Mouse (Mus musculus) T-helper 17 cell (primary cell): ENCODE results near the gene Rcor2.

ENCODE experiments used
- in situ Hi-C, 2 experiments: fragments of 300-600 bp; cut with MboI, MseI; formaldehyde crosslinking; loops; 1 replicate in 1 of 2; 2 replicates in 1 of 2; pipeline ENCODE4 v1.15.1; 2025; ENCODE audit warnings: high pct_unique_total_duplicates in 2 of 2

The Rcor2 gene

DNA sequence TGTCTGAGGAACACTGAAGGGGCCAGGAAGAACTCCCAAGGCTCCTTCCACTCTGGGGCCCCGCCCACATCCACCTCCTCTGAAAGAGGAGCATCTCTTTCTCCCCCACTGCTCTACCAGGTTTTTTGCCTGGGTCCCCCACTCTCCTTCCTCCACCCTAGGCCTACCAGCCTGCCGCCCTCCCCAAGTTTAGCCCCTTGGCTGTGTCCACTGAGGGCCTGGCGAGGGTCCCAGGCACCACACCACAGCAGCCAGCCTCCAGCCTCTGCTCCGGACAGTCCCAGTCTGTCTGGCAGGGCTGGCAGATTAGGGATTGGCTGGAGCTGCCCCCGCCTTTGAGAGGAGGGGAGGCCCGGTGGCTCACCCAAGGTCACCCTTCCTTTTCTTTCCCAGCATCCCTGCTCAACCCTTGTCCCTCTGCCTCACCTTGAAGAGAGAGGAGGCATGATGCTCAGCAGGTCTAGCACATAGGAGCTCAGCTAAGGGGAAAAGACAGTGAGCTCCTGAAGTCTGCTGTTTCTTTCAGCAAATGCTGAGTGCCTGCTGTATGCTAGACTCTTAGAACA is 2.3 kb upstream of the Rcor2 start:
- in situ Hi-C loops: loop anchor here in 1 of 2 experiments (10.0 kb wide), 1 partner anchor 160 kb away; no protein-coding TSS in a partner anchor

DNA sequence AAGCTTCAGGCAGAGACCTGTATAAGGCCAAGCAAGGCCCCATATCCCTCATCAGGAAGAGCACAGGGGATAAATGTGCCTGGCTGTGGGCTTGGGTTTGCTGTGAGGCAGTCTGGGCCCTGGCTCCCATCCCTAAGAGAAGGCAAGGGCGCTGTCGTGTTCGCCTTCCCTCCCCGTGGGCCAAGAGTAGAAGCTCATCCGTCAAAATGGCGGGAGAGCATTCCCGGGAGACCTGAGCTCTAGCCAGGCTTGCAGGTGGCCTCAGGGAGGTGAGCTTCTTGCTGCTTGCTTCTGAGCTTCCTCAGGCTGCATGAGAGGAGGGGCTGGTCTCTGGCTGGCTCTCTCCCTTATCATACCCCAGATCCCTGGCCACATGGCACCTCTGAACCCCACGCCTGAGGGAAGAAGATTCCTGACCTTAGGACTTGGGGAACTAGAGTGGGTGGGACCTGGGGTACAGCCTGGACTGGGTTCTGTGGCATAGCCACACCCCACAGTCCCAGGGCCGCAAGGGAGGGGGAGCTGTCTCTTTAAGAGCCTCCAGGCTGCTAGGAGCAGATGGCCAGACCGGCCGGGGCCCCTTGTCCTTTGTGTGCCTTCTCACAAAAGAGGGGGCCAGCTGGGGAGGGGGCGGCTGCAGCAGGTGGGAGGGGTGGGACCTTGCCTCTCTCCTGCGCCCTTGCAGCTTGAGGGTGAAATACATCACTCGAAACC is 1.5 kb upstream of the Rcor2 start:
- in situ Hi-C loops: loop anchor here in 1 of 2 experiments (10.0 kb wide), 1 partner anchor 159 kb away; no protein-coding TSS in a partner anchor

DNA sequence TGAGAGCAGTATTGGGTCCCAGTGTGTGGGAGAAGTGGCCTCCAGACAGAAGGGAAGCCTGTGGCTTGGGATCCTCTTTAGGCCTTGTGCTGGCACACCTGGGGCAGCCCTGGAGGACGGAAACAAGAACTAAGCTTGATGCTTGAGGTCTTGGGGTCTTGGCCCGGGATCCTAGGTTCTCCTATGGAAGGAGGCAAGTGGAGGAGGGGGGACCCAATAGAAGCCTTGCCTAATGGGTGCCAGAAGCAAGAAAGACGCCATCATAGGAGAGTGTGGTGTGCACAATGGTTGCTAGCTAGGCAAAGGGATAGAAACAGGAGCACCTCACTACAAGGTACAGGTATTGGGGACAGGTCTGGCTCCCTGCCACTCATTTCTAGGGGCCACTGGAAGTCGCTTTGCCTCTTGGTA is 699 bp upstream of the Rcor2 start:
- in situ Hi-C loops: loop anchor here in 1 of 2 experiments (10.0 kb wide), 1 partner anchor 158 kb away; no protein-coding TSS in a partner anchor

DNA sequence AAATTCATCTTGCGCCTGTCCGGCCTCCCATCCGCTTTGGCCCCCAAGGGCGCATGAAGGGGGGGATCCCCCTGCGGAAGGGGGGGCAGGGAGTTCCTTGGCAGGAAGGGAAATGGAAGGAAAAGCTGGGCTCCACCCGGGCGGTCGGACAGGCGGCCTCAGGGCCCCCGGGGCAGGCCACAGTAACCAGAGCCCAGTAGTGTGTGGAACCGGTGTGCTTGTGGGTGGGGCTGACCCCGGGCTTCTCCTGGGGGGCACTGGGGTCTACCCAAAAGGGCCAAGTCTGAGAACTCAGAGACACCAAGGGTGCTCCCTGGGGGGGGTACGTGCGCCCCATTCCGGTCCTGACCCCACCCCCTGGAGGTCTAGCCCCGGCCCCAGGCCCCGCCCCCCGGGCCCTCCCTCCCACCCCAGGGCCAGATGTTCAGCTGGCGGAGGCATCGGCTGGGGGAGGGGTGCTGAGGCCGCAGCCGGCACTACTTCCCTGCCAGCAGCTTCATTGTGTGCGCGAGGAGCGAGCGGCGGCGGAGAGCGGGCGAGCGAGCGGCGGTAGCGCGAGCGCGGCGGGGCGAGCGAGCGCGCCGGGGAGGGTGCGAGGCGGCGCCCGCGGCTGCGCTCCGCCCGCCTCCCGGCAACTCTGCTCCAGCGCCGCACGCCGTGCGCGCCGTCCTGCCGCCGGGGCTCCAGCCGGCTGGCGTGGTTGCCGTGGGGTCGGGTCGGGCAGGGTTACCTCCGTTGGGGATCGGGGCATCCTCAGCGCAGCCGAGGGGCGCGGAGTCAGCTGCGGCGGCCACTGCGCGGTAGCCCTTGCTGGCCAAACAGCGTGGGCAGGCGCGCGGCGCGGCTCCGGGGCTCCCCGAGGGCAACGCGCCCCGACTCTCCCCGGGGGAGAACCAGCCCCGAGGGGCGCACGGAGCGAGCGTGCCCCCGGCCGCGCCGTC is 926 bp downstream of the Rcor2 start:
- in situ Hi-C loops: loop anchor here in 1 of 2 experiments (10.0 kb wide), 1 partner anchor 157 kb away; no protein-coding TSS in a partner anchor

DNA sequence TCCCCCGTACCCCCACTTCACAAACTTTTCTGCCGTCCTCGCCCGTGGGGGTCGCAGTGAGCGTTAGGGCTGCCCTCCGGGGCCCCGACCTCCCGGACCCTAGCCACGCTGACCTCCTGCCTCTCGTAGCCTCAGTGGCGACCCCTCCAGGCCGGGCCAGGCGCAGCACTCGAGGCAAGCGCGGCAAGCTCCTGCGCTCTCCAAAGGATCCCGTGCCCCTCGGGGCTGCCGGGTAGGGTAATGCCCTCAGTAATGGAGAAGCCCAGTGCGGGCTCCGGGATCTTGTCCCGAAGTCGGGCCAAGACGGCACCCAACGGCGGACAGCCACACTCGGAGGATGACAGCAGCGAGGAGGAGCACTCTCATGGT is 1.6 kb downstream of the Rcor2 start:
- in situ Hi-C loops: loop anchor here in 1 of 2 experiments (10.0 kb wide), 1 partner anchor 156 kb away; no protein-coding TSS in a partner anchor

DNA sequence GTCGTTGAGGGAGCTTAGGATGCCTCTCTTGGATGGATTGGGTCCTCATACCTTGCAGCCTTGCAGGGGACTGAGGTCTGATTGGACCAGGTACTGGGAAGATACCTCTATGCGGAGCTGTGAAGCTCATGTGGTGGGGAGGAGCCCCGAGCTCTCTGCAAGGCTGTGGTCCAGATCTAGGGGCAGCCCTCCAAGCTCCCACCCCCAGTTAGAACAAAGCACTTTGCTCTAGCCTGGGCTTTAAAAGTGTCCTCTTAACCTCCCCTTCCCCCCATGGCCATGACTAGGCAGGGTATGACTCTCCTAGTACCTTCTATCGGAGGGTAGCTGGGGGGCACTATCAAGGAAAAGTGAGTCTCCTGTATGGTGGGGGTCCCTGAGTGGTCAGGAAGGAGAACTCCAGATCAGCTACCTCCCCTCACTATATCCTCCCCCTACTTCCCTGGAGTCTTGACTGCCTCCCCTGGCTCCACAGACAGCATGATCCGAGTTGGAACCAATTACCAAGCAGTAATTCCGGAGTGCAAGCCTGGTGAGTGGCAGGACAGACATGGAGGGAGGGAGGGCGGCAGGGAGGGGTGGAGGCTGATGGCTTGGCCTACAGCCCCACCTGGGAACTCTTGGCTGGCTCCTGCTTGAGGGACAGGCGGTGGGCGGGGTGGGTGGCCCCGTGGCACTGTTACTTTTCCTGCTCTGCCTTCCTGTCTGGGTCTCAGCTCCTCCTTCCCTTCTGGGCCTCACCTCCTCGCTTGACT is 2.3 kb downstream of the Rcor2 start:
- in situ Hi-C loops: loop anchor here in 1 of 2 experiments (10.0 kb wide), 1 partner anchor 155 kb away; no protein-coding TSS in a partner anchor

DNA sequence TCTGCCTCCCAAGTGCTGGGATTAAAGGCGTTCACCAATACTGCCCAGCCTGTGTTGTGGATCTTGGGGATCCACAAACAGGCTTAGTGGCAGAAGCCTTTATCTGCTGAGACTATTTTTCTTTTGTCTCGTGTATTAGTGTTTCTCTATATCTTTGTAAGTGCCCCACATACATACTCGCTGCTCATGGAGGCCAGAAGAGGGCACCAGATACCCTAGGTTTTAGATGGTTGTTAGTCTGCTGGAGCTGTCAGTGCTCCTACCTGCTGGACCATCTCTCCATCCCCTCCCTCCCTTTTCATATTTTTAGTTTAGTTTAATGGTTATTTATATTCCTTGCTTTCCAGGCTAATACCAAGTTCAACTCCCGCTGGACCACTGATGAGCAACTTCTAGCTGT is 6.4 kb downstream of the Rcor2 start:
- in situ Hi-C loops: no loop called here

DNA sequence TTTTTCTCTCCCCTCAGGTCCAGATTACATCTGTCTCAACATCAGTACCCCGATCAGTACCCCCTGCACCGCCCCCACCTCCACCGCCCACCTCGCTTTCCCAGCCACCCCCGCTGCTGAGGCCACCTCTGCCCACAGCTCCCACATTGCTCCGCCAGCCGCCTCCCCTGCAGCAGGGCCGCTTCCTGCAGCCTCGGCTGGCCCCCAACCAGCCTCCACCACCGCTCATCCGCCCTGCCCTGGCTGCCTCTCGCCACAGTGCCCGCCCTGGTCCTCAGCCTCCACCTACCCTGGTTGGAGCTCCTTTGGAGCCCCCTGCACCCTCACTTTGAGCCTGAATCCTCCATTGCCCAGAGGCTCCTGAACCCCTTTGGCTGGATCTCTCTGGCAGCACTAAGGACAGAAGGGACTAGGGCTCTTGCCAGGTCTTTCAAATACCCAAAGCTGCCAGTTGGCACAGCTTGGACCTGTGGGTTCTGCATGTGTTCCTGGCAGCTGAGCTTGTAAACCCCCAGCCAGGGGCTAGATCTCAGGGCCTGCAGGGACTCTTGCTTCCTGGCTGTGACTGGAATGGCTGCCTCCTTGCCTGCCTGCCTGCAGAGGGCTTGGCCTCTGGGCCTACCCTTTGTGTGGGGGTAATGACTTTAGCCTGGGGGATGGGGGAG is 7.3 kb downstream of the Rcor2 start:
- in situ Hi-C loops: no loop called here

DNA sequence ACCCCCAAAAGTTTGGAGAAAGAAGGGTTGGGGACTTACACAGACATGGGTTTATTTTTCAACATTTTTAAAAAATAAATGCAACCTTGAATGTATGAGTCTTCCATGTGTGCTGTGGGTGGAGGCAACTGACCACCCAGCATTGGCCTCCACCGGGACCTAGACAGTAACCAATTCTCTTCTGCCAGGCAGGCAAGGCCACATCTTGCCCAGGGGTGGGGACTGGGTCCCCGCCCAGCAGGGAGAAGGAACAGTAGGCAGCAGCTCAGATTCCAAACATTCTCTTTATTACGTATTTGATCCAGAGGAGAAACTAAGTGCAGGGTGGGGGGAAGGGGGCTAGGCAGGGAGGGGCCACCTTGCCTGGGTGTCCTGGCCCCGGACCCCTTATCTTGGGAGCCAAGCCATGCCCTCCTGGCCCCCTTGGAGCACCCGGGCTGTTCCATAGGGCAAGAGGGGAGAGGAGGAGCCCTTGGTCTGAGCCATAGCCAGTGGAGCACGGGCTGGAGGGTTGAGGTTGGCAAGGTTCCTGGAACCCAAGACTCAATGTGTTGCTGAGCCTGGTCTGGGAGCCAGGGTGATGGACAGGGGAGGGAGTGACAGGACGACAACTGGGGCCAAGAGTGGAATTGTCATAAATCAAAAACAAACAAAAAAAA is 8.1 kb downstream of the Rcor2 start:
- in situ Hi-C loops: loop anchor here in 1 of 2 experiments (5.0 kb wide), 1 partner anchor 72 kb away; no protein-coding TSS in a partner anchor

DNA sequence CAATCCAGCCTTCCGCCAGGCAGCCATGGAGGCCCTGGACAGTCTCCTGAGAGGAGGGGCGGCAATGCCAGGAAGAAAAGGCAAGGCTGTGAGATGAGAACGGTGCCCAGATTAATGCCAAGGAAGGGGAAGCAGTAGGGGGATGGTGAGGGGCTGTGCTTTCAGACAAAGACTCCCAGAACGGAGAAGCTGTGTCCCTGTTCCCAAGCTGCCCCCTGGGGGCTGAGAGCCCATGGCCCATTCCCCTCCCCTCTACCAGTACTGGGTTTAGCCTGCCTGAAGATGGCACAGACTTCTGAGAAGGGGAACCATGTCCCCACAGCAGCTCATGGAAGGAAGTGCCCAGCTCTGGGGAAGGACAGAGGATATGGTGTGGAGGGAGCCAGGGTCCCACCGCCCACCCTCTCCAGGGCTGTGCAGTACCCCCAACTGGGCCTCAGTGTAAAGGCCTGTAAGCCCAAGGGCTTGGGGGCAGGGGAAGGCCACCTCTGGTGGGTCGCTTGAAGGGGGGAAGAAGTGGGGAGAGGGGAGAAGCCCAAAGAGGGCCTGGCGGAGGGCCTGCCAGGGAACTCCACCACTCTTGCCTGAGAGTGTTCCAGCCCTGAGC is 9.0 kb downstream of the Rcor2 start:
- in situ Hi-C loops: loop anchor here in 1 of 2 experiments (5.0 kb wide), 1 partner anchor 71 kb away; no protein-coding TSS in a partner anchor

DNA sequence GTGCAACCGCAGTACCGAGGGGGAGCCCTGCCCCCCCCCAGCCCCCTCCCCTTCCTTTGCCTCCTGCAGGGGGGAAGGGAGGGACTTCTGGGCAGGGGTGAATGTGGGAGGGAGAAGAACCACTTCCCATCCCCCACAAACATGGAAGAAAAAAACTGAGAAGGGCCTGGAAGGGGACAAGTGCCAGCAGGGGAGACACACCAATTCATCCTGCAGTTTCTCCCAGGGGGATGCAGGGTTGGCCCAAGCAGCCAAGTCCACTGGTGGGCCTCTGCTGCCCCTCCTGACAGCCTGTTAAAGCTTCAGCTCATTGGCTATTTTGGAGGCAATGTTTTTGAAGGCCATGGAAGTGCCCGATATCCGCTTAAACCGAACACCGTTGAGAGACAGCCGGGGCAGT is 9.7 kb downstream of the Rcor2 start:
- in situ Hi-C loops: loop anchor here in 1 of 2 experiments (5.0 kb wide), 1 partner anchor 71 kb away; no protein-coding TSS in a partner anchor

DNA sequence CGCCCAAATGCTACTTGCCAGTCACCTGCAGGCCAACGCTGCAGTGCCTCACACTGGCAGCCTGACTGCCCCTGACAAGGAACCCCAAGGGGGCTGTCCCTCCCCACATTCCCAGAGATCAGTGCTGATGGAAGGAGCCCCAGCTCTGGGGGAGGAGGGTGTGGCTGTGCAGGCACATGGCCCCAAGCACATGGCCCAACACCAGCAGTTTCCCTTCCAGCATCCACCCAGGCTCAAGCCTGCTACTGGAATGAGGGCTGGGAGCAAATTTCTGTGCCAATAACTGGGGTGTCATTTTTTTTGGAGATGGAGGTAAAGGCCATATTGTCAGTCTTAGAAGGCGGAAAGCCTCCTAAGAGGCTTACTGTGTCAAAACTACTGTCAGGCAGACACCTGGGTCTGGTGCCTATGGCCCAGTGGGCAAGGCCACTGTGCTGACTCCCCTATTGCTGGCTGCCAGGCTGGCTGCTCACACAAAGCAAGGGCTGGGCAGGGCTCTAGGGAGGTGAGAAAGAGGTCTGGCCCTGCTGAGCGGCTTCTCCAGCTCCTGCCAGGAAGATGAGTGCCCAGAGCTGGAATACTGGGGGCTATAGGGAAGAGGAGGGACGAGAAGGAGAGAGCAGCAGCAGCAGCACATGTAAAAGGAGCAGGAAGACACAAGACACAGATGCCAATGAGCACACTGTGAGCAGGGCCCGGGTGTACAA is 11.2 kb downstream of the Rcor2 start:
- in situ Hi-C loops: loop anchor here in 1 of 2 experiments (5.0 kb wide), 1 partner anchor 69 kb away; no protein-coding TSS in a partner anchor

DNA sequence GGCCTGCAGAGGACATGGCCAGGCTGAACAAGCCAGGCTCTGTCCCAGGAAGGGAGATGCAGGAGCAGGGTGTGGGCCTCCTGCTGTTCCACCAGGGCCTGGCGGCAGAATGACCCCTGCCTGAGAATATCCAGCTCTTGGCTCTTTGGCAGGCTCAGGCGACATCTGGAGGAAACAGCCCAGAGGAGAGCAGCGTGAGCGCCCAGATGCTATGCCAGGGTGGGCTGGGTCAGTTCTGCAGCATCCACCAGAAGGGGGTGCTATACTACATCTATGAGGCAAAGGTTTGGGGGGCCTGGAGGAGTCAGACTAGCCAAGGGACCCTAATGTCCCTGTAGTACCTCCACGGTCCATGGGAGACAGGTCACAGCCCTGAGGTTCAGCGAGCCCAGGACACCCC is 12.0 kb downstream of the Rcor2 start:
- in situ Hi-C loops: loop anchor here in 1 of 2 experiments (5.0 kb wide), 1 partner anchor 68 kb away; no protein-coding TSS in a partner anchor

DNA sequence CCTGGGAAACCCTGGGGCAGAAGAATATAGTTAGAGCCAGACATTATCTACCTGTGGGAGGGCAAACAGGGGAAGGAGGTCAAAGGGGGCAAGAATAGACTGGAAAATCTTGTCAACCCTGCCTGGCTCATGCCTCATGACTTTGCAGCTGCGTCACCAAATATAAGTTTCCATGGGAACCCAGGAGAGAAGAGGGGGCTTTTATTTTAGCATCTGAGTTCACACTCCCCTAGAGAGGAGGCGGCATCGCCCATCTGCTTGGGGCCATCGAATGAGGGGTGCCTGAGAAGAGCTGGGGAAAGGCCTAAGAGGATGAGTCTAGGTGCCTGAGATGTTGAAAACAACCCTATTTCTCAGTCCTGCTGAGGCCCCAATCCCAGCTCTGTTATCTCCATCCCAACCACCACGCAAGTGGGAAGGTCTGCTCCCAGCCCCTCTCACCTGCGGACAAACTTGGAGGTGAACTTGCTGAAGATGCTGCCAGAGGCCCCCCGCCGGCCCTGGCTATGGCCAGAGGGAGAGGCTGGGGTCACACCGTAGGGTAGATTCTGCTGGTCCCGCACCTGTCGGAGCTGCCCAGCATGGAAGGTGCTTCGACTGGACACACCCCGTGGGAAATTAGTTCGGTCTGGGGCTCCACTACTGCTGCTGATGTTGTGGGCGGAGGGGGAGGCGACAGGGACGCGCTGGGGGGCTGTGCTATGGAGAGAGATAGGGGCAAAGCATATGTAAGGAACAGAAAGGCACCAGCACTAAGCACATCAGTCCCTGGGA is 13.6 kb downstream of the Rcor2 start:
- in situ Hi-C loops: no loop called here

DNA sequence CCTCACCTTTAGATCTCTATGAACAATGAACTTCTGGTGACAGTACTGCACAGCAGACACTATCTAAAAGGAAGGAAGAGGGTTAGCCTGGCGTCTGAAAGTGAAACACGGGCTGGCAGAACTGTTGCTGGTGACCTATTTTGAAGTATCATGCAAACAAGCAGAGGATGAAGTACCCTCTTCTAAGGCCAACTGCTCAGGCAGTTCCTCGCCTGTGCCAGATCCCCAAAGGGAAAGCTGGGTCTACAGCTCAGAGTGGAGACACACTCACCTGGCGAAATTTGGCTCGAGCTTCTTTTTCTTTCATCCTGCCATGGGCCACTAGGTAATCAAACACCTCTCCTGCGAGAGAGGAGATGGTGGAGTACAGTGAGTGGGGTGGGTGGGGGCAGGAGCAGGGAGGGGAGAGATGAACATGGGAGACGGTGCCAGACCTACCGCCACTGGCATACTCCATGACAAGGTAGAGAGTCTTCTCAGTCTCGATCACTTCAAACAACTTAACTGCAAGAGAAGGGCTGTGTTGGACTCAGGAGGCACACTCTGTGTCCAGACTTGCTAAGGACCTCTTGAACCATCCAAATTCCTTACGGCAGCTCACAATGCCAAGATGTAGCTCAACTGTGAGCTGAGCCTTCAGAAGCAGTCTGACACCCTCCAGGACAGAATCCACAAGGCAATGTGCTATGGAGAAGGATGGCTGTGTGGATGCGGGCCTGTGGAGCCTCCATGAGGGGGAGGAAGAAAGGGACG is 19.6 kb downstream of the Rcor2 start:
- in situ Hi-C loops: no loop called here

DNA sequence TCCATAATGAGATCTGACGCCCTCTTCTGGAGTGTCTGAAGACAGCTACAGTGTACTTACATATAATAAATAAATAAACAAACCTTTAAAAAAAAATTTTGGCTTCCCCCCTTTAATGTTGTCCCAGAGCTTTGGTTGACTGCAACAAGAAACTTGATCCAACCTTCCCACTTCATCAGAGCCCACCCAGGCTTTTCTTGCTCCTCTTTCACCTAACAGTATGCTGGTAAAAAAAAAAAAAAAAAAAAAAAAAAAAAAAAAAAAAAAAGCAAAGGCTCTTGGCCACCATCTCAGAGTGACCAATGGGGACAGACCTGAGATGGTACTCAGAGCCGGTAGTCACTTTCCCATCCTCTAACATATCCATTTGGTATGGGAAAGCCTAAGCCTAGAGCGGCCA is 21.2 kb downstream of the Rcor2 start:
- in situ Hi-C loops: no loop called here

DNA sequence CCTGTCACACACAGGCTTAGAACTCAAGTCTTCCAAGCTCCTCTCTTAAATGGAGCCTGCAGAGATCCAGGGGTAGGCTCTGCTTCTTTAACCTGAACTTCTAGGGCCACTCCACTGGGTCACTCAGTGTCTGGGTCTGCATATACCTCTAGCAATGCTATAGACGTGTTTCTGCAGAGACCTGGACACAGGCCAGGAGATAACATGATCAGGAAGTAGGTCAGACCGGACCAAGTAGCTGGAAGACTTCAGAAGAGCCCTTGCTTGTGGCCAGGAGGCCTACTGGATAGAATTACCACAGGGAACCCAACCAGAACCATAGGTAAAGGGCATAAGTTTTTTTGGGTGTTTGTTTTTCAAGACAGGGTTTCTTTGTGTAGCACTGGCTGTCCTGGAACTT is 22.6 kb downstream of the Rcor2 start:
- in situ Hi-C loops: no loop called here
